Mouse (Mus musculus): ENCODE data around the gene Nkx2-9.

The Nkx2-9 gene

DNA sequence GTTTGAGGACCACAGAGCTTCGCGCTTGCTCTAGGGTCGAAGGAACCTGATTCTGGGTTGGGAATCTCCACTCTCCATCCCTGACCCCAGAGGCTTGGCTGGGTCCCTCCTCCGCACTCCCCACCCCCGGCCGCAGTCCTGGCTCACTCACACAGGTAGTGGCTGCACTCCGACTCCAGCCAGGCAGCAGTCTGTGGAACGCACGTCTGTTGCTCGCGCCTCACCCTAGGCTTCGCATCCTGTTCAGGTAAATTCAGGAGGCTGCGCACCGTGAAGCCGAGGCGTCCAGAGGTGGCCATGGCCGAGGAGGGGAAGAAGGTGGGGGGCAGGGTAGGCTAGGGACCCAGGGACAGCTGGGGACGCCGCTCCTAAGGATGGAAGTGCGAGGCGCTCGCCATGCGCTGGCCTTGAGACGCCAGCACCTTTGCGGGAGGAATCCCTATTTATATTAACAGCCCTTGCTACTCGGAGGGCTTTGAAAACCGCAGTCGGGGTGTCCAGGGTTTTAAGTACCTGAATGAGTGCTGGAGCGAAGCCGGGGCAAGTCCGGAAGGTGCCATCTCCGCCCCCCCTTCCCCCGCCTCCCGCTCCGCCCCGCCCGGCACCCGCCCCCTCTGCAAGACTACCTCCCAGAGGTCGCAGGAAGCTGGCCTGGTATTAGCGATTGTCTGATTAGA, at the start of gene Nkx2-9:
TSS of gene Nkx2-9 (minus strand) at position 524 of the 677 bp plus-strand sequence.
- no peak for DNase-seq (ENCODE audit: low spot score in 2 of 2)

DNA sequence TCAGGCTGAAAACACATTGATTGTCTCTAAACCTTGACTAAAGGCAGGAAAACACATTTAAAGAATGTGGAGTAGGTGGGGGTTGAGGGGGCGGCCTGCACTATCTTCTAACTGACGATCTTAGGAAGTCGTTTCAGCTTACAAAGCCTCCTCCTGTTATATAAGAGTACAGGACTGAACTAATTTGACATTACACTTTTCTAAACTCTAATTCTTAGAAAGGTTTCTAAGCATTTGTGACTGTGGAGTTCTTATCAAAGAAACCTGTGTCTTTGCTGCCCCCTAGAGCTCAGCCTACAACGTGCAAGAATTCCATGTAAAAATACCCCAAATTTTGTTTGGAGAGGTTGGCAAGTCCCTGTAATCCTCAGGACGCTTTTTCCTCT, 24.1 kb upstream of the Nkx2-9 start:
- DNase-seq (ENCODE audit: low spot score in 2 of 2), result peak; percentile 71 to 75

DNA sequence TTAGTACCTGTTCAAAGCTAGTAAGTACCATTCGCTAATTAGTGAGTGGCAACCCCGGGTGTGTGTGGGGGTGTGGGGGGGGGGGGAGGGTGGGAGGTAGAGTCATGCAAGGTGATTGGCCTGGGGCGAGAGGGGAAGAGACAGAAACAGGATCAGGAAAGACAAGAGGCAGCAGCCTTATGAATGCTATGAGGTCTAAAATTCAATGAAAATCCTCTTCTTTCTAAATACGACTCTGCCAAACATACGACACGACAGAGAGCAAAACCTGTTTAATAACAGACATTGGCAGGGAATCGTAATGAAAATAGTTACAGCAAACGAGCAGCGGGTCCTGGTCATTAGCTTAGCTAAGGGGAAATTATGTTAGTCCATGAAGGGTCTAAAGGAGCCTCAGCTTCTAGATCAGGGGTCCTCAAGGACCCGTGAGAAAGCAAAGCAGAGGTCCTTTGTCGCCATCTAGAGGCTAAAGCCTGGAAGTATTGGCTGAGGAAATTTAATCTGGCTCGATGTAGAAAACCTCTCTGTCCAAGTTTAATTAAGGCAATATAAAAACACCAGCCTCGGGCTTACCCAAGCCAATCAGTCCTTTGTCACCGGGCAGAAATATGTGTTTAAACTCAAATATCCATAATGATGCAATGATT, 23.6 kb upstream of the Nkx2-9 start:
- peak; percentile 53 to 59 for DNase-seq (ENCODE audit: low spot score in 2 of 2)

- DNase-seq (ENCODE audit: low spot score in 2 of 2), result no peak
Observed at GRCm38 (mm10) chr12:56616088-56616487, 3.0 kb upstream of the Nkx2-9 start.

- DNase-seq (ENCODE audit: low spot score in 2 of 2), result no peak
Observed at GRCm38 (mm10) chr12:56615391-56615790, 2.3 kb upstream of the Nkx2-9 start.

DNA sequence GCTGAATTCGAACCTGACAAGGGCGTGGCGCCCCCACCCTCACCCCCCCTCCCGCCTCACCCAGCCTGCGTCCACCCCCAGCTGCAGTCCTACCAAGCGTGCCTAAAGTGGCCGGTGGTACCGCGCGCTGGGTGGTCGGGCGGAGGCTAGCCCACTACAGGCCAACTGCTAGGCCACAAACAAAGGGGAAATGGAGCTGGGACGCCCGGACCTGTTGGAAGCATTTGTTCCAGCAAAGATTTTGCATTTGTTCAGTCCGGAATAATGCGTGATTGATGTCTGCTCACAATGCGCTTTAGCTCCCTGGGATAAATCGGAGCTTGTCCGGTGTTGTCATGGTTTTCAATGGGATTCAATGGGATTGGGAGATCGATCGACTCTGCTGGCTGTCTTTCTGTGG, 1.4 kb upstream of the Nkx2-9 start:
- no peak for DNase-seq (ENCODE audit: low spot score in 2 of 2)

DNA sequence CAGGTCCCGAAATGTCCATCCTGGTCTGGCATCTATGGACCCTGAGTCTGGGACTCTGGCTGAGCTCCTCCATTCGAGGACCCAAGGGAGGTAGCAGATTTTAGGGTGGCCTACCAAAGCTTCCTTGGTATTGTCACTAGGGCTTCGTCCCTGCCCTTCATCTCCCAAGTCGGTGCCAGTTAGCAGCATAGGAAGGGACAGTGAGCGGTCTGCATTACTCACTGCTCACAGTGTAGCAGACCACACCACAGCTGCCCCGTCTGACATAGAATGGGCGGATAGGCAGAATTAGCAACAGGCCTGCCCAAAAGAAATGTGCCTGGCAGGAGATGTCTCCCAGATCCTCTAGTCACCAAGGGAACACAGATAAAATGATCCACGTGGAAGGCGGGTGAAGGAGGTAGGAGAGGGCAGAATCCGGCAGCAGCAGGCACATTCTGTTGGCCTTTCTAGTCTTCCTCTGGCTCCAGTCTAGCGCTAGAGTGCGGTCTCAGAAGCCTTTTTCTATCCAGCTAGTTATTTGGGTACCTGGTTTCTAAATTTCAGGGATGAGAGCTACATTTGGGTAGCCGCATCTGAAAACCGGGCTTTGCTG, 929 bp upstream of the Nkx2-9 start:
- no peak for DNase-seq (ENCODE audit: low spot score in 2 of 2)

- no peak for DNase-seq (ENCODE audit: low spot score in 2 of 2)
Observed at GRCm38 (mm10) chr12:56613438-56613830, 350 bp upstream of the Nkx2-9 start.

- DNase-seq (ENCODE audit: low spot score in 2 of 2), result no peak
Observed at GRCm38 (mm10) chr12:56612349-56612735, 742 bp downstream of the Nkx2-9 start.

DNA sequence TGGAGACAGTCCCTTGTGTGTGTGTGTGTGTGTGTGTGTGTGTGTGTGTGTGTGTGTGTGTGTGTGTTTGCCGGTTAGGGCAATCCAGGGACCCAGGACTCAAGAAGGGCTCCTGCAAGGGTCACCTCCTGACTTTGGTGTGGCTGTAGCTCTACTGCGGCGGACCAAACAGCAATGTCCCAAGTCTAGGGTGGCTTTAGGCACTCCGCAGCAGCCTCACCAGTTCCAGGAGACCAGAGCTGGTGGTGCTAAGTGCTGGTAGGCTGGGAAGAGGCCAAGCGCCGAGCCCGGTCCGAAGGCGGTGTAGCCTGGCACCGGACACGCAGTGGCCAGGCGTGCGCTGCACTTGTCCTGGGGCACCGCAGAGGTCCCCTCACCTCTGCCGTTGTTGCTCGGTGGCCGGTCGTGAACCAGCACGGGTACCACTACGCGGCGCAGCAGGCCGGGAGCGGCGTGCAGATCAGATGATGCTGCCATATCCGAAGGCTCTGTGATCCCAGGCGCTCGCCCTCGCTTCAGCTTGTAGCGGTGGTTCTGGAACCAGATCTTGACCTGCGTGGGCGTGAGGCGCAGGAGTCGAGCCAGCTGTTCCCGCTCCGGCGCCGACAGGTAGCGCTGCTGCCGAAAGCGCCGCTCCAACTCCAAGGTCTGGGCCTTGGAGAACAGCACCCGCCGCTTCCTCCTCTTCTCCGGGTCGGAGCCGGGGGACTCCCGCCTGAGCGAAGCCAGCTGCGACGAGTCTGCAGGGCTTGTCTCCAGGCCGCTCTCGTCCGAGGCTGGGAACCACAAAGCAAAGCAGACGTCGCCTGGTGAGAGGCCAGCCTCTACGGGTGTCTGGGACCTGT, 1.4 kb downstream of the Nkx2-9 start:
- DNase-seq (ENCODE audit: low spot score in 2 of 2), result no peak

- no peak for DNase-seq (ENCODE audit: low spot score in 2 of 2)
Observed at GRCm38 (mm10) chr12:56610851-56611250, 2.2 kb downstream of the Nkx2-9 start.

DNA sequence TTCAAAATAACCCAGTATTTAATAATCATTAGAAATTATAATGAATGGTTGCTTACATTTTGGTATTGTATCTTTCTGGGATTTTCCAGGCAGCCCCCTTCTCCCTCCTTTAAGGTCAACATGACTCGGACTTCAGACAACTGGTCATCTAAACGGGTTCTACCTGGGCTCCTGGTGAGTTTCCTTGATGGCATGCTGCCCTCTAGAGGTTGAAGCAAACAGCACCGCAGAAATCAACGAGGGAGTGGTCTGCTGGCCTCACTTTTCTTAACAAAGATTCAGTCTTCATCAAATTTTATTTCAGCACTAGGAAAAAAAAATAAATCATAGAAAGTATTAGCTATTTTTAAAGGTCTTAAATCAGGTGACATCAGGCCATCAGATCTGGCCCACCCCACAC, 21.4 kb downstream of the Nkx2-9 start:
- peak; percentile 34 to 57 for DNase-seq (ENCODE audit: low spot score in 2 of 2)

- DNase-seq (ENCODE audit: low spot score in 2 of 2), result peak; percentile 12 to 42
Observed at GRCm38 (mm10) chr12:56587830-56588229, 25.3 kb downstream of the Nkx2-9 start.

Data from right cerebral cortex, adult 2 months (tissue).